Mouse (Mus musculus) testis, postnatal 10 days (tissue): ENCODE measurements around the gene Tgoln1.

ENCODE experiments used
- DNase-seq: peaks from one replicate; pipeline ENCODE4 v3.0.0; 2021; ENCODE audit warnings: low spot score

The Tgoln1 gene

DNA sequence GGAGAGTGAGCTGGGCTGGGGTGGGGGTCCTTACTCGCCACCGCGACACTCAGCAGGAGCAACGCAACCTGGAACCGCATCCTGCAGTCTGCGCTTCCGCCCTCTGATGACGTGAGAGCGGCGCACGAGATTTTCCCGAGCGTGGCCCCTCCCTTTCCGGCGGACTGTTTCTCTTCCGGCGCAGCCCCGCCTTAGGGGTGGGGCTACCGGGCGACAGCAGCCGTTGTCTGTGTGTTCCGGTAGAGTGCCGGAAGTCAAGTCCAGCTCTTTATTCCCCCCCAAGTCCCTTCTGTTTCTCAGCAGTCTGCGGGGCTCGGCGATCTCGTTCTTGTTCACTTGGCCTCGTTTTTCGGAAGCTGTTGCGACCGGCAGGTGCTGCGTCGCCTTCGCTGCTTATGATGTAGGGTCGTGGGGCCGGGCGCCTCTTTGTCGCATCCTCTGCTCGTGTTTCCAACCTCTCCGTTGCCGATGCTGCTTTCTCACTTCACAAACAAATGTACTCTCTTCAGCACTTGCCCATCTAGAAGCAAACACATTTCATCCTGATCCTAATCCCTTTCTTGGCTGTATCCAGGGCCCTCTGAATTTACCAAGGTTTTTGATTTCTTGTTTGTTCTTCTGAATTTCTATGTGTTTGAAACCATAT lies at the start of gene Tgoln1:
Gene Tgoln1, minus strand, starts transcription at position 358 of the 646 bp plus-strand sequence.
- DNase-seq: peak; percentile 96

DNA sequence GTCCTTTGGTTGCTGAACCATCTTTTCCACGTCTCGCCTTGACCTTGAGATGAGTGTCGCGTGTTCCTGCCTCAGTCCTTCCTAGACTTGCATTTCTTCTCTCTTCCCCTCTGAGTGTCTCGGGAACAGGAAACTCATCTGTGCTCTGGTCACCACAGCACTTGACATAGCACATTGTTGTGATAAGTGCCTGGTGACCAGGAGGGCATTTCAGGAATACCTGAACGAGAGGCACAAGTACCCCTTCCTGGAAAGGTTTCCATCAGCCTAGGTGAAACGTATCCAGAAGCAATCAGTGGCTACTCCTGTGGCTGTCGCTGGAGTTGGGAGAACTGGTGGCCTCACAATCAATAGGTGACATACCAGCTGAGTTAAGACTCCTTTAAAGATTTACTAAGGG lies 47.5 kb upstream of the Tgoln1 start:
- no peak for DNase-seq

DNA sequence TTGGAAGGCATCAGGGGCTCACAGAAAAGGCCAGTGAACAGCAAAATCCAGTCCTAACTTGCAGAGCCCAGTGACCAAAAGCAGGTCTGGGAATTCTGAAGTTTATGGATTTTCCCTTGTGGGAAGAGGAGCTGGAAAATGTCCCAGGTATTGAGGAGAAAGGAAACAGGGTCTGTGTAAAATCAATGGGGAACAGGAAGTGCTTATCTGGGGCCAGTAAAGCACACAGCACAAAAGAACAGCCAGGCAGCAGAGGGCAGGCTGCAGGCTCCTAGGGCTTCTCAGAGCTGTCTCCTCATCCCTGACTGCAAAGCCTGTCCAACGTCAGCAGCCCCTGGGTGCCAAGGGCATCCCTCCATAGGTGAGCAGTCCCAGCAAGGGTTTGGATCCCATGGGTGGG lies 46.2 kb upstream of the Tgoln1 start:
- DNase-seq: no peak

DNA sequence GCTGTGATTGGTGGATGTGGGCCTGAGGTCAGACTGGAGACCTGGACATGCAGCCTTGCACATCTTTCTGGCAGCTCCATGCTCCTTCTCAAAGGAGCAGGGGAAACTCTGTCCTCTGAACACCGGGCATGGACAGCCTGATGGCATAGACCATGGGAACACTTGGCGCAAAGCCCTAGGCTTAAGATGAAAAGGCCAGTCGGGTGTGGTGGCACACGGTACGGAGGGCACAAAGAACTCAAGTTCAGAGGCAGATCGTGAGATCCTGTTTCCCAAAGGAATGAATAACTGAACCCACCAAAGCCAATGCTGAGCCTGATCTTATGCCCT lies 43.6 kb upstream of the Tgoln1 start:
- no peak for DNase-seq

DNA sequence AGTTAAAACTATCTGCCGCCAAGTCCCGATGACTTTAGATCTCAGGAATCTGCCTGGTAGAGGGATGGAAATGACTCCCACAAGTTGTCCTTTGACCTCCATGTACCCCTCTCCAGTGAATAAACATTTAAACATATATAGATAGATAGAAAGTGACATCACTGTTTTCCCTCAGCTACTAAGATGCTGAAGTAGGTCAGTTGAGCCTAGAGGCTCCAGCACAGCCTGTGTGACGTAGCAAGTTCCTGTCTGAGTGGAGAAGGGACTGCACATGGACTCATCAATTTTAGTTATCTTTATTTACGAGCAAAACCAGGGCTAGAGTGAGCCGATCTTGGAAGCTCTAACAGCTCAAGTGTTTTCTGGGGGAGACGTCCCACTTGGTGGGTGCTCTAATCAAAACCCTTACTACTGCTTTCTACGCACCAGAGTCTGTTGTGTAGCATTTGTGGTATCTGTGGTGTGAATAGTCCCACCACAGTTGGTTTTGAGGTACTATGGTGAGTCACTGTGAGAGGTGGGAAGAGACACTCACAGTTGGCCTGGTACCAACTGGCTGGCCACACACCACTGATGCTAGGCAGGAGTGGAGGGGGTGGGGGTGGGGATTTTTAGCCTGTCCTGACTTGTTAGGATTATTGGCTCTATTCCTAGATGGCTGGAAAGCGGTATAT lies 43.1 kb upstream of the Tgoln1 start:
- DNase-seq: no peak

DNA sequence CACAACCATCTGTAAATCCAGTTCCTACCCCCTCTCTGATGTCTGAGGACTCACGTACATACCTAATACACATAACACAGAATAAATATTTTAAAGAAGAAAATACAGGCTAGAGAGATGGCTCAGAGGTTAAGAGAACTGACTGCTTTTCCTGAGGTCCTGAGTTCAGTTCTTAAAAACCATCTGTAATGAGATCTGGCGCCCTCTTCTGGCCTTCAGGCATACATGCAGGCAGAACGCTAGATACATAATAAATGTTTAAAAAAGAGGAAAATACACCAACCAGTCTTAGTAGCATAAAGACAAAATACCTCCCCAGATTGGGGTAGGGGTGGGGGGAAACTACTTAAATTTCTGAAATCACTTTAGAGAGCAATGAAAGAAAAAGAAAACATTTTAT lies 41.2 kb upstream of the Tgoln1 start:
- DNase-seq: no peak

DNA sequence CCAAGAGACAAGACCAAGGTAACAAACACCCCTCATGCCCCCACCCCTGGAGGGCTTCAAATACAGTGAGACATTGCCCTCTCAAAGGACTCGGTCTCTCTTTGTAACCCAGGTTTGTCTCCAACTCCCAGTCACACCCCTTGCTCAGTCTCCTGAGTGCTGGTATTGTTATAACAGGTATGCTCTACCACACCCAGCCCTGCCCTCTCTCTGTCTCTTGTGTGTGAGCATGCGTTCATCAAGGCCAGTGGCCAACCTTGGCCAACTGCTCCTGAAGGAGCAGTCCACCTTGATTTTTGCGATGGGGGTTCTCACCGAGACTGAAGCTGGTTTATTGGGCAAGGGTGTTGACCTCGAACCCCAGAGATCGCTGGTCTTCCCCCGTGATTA lies 39.2 kb upstream of the Tgoln1 start:
- DNase-seq: no peak

DNA sequence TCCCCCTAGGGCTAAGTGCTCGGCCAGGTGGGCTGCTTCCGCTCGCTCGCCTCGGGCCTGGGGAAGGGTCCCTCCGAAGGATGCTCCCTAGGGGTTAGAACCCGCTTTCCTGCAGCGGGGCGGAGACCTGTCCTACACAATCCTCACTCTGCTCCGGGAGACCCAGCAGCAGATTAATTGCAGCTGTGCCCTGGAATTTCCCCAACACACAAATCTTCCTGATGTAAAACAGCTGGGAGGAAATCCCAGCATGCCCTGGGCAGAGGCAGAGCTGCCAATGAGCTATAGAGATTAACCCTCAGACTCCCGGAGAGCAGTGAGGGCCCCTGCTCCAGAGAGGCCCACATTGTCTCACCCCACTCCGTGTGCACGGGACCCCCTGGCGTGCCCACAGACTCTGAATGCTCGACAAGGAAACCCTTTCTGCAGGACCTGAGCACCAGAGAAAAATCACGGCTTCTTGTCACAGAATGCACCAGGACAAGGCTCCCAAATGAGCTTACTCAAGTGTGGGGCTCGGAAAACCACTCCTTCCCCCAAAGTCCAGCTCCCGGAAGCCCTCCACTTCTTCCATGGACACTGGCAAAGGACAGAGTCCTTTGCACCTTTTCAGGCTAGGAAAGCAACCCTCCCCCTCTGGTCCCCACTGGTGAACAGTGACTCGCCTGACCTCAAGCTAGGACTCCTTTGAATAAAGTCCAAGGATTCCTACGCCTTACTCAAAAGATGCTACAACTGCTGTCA lies 38.7 kb upstream of the Tgoln1 start:
- DNase-seq: peak; percentile 62

DNA sequence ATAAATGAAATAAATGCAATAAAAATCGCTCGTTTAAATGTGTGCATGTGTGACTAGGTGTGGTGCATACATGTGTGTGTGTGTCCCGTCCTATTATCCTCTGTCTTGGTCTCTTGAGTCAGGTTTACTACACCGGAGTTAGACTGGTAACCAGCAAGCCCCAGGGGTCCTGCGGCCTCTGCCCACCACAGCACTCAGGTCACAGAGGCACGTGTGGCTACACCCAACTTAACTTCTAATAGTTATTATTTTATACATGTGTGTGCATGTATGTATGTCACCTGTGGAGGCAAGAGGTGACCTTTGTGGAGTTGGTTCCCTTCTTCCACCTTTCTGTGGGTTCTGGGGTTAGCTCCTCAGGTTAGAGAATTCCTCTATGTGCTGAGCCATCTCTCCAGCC lies 37.6 kb upstream of the Tgoln1 start:
- no peak for DNase-seq

DNA sequence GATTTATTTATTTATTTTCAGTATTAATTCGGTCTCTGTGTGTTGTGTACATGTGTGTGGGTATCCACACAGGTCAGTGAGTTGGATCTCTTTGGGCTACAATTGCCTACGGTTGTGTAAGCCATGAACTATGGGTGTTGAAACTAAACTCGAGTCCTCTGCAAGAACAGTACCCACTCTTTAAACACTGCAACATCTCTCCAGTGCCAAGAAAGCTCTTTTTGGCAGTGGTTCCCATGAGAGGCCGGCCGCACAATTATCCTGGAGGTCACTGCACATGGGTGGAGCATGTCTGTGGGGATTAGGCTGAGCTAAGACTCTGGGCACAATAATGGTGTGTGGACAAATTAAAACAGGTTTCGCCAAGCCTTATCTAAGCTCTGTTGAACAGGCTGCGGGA lies 36.6 kb upstream of the Tgoln1 start:
- DNase-seq: no peak

DNA sequence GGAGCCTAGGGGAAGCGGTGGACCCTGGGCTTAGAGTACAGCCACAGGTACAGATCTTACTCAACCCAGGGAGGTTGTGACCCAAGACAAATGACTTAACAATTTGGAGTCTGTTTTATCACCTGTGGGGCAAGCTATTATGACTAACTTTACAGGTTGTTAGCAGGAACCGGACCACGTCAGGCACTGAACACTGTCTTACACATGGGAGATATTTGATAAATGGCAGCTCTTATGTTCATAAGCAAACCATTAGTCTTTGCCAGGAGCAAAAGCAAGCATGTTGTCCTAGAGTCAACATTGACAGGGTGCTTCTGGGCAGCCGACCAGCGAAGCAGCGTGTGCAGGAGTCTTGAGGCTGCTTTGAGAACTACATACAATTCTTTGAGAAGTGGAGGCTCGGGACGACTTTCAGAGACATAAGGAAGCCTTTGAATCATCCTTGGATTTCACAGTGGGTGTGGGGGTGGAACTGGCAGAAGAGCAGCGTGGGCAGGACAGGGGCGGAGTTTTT lies 33.6 kb upstream of the Tgoln1 start:
- no peak for DNase-seq

DNA sequence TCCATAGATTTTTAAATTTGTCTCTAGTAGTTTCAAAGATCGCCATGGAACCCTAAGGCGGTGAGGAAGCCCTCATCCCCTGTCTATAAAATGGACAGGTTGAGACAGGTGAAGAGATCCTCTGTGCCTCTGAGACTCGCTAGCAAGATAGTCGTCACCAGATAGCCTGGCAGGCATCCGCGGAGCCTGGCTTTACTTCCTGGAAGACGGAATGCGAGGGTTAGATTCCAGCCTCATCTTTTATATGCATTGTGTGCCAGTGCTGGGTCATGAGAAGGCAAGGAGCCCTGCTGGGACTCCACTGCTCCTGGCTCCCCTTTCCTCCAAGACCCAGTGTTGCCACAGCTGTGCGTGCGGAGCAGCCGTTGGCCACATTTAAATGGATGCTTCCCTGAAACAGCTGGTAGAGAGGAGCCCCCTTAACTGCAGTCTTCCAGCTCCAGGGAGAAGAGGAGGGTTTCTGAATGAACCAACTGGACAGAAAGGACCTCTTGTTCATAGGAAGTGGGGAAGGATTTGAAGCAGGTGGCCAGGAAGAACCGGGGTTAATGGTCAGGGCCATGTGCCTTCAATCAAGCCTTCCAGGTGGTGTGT lies 31.3 kb upstream of the Tgoln1 start:
- DNase-seq: no peak

DNA sequence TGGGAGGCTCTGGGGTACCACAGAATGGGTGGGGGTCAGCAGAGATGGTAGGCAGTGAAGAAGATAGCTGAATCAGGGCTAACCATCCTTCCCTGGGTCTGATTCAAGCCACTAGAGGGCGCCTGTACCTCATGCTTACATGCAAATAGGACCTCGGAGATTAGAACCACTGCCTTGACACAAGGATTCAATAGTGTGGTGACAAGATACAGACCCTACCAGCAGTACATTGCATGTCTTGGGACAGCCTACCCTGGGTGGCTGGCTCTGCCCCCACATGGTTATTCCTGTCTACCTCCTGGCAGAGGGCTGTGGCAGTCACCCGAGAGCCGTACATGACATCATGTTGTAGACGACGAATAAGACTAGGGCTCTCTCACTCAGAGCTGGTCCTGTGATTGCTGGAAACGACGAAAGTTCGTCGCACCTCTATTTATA lies 30.6 kb upstream of the Tgoln1 start:
- DNase-seq: peak; percentile 82

DNA sequence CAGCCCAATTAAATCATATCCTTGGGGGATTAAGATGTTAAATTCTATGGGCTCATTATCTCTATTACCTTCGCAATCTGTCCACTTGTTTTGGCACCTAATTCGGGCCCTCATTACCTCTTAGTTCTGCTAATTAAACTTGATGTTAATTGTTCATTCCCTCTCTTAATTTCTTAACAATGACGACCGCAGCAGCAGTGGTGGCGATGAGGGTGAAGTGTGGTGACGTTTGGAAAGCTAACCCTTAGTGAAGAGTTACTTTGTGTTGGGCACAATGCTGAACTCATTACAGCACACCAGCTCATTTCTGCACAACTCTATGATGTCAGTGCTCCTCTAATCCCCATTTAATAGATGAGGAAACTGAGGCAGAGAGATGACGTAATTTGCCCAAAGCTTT lies 28.6 kb upstream of the Tgoln1 start:
- DNase-seq: no peak

DNA sequence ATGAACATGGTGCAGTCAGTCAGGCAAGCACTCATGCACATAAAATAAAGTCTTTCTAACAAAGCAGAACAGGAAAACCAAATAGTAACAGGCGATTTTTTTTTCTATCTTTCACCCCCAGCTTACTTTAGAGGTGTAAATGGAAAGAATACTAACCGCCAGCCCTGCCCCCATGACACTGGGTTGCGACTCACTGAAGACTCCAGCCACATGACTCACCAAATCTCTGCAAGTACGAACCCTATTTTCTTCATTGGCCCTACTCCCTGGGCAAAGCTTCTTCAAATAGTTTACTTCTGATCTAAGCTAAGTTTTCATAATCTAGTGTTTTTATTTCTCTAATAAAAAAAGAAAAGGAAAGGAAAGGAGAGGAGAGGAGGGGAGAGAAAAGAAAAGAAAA lies 27.8 kb upstream of the Tgoln1 start:
- no peak for DNase-seq

DNA sequence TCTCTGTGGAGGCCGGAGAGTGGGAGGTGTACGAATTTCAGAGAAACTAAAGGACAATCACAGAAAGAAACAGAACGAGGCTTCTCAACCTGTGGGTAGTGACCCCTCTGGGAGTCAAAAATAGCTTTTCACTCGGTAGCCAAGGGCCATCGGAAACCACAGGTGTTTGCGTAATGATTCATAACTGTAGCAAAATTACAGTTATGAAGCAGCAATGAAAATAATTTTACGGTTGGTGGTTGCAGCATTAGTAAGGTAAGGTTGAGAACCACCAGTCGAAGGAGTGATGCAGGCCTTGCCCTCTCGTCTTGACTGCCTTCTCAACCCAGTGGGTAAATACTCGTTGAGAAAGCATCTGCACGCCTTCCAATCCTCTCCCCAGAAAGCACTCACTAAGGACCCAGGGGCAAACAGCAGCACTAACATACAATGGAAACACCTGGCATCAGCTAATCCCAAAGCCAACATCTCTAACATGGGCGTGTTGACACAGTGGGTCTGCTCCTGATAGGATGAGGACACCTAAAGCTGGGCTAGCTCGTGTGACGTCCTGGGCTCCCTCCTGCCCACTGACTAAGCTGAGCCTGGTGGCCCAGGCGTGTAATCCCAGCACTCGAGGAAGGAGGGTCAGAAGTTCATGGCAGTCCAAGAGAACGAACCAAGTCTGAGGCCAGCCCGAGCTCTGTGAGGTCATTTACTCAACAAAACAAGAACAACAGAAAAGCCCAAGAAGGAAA lies 24.6 kb upstream of the Tgoln1 start:
- no peak for DNase-seq

DNA sequence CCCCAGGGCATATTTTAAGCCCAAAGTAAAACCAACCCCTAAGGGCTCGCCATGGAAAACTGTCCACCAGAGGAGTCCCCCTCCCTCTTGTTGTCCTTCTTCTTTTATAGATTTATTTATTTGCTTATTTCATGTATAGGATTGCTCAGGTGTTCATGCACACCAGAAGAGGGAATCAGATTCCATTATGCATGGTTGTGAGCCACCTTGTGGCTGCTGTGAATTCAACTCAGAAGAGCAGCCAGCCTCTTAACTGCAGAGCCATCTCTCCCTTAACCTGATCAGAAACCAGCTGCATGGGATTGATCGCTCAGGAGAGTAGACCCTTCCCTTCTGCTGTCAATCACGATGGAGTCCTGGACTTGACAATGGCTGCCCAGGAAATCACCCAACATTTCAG lies 20.1 kb upstream of the Tgoln1 start:
- no peak for DNase-seq

DNA sequence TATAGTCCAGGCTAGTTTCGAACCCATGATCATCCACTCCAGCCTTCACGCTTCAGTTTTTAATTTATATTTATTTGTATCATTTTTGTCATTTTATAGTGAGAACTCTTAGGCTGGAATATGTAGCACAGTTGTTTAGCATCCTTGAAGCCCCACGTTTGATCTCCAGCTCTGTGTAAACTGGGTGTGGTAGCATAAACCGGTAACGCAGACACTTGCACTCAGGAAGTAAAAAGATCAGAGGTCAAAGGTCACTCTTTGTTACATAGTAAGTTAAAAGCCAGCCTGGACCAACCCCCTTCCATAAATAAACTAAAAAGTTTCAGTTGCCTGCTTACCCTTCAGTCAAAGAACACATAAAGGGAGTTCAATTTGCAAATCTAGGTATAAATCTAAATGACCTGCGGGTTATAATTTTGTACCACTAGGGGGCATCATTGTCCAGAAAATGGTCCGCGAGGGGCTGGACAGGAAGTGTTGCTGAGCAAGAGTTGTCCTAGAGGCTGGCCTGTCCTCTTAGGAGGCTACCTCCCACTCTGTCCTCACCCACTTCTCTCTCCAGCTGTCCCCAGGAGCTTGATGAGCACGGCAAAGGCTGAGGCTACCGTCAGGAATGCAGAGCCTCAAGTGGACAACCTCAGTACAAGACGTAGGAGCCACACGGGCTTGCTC lies 19.1 kb upstream of the Tgoln1 start:
- DNase-seq: no peak

DNA sequence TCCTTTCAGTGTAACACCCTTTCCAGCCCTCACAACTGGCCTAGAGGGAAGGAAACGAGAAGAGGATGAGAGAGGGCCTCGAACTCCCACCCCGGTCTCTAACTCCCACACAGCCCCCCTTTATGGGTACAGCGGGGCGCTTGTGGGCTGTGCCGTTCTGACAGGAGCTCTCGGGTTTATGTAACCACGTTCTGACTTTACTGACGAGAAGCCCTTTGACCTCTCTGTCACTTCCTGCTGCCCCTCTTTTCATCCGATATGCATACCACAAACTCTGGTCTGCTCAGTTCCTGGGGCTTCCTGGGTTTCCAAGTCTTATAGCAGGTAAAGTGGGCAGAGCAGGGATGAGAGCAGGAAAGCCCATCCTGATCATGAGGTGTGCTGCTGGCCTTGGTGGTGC lies 17.5 kb upstream of the Tgoln1 start:
- DNase-seq: no peak

DNA sequence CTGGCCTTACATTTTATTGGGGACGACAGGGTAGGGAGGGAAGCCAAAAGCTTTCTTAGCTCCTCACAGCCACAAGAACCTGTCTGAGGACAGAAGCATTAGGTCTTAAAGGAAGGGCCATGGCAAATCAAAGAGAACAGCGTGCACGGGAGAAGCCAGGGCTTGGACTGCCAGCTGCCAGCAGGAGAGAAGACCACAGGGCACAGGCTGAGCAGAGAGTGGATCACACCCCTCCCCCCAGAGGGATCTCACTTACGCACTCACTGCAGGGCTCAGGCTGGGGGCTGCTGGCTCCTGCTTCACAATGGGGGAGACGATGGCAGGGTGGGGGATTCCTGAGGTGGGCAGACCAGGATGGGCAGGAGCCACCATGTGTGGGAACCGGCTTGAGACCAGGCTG lies 14.9 kb upstream of the Tgoln1 start:
- no peak for DNase-seq

DNA sequence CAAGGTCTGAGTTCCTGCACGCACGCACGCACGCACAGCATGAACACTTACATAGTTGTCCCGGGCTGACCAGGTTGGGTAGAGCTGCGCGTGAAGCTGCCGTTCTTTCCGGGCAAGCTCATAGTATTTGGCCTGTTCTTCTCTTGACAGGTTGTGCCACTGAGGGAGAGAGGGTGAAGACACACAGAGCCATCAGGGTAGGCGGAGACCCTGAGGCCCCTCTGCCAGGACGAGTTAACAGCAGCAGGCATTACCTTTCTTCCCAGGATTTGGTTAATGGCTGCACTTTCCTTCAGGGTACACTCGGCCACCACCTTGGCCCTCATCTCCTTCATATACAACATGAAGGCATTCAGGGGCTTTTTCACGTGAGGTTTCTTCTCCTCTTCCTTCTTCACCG lies 14.2 kb upstream of the Tgoln1 start:
- DNase-seq: no peak

DNA sequence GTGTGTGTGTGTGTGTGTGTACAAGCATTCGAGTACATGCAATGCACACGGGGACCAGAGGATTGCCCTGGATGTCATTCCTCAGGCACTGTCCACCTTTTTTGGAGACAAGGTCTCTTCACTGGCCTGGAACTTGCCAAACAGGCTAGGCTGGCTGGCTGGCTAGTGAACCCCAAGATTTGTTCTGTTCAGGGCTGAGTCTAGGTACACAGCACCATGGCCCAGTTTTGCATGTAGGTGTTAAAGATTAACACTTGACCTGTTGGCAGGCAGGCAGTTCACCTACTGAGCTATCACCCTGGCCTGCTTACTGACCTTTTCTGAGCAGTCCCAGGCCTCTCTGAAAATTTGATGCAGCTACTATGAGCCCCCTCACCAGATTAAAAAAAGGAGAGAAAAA lies 13.6 kb upstream of the Tgoln1 start:
- DNase-seq: no peak
